Mouse (Mus musculus): ENCODE data around the gene E130114P18Rik.

E130114P18Rik gene

GRCm38 (mm10) chr4:97804638-97805037 lies 26.8 kb upstream of the E130114P18Rik start:
- DNase-seq = no peak

GRCm38 (mm10) chr4:97803791-97804190 lies 25.9 kb upstream of the E130114P18Rik start:
- DNase-seq = no peak

GRCm38 (mm10) chr4:97796505-97796904 lies 18.6 kb upstream of the E130114P18Rik start:
- no peak for DNase-seq

GRCm38 (mm10) chr4:97795957-97796356 lies 18.1 kb upstream of the E130114P18Rik start:
- DNase-seq = no peak

GRCm38 (mm10) chr4:97794865-97795264 lies 17.0 kb upstream of the E130114P18Rik start:
- DNase-seq = no peak

- DNase-seq = no peak
These were observed 16.1 kb upstream of the E130114P18Rik start for GRCm38 (mm10) chr4:97793931-97794330.

- DNase-seq = no peak
These were observed 10.7 kb upstream of the E130114P18Rik start for GRCm38 (mm10) chr4:97788537-97788936.

GRCm38 (mm10) chr4:97787515-97787914 lies 9.6 kb upstream of the E130114P18Rik start:
- DNase-seq = peak; percentile 54

GRCm38 (mm10) chr4:97786571-97786970 lies 8.7 kb upstream of the E130114P18Rik start:
- no peak for DNase-seq

- DNase-seq = peak; percentile 46
These were observed 7.8 kb upstream of the E130114P18Rik start for GRCm38 (mm10) chr4:97785547-97786271.

- DNase-seq = no peak
These were observed 6.4 kb upstream of the E130114P18Rik start for GRCm38 (mm10) chr4:97784236-97784635.

GRCm38 (mm10) chr4:97783073-97783879 lies 5.4 kb upstream of the E130114P18Rik start:
- no peak for DNase-seq

GRCm38 (mm10) chr4:97782497-97782896 lies 4.6 kb upstream of the E130114P18Rik start:
- peak; percentile 63 for DNase-seq

GRCm38 (mm10) chr4:97782069-97782468 lies 4.2 kb upstream of the E130114P18Rik start:
- no peak for DNase-seq

- no peak for DNase-seq
These were observed 3.0 kb upstream of the E130114P18Rik start for GRCm38 (mm10) chr4:97780666-97781435.

- DNase-seq = no peak
These were observed 2.1 kb upstream of the E130114P18Rik start for GRCm38 (mm10) chr4:97780024-97780423.

GRCm38 (mm10) chr4:97779003-97779930 lies 1.4 kb upstream of the E130114P18Rik start:
- no peak for DNase-seq

GRCm38 (mm10) chr4:97778211-97779002 lies 529 bp upstream of the E130114P18Rik start:
- peak; percentile 56 for DNase-seq

GRCm38 (mm10) chr4:97777081-97777705 lies 685 bp downstream of the E130114P18Rik start:
- peak; percentile 61 for DNase-seq

GRCm38 (mm10) chr4:97776388-97777080 lies 1.3 kb downstream of the E130114P18Rik start:
- DNase-seq = peak; percentile 46

All from cerebellum, adult 8-10 months (tissue).